Mouse (Mus musculus): ENCODE measurements at regions not wholly inside any gene's neighbourhood (a gene's known extent, or its start where the extent isn't known, plus 50 kb on each side); places are given as distances from the start of the nearest gene placed in this dataset.

- no peak for ATAC-seq (replicated peaks)
- 87% methylated on average over 3 of the region's 3 CpGs for WGBS
- H3K4me1 ChIP-seq: no peaks in the 10 kb centered on the region
- no peaks in the 10 kb centered on the region for H3K9me3 ChIP-seq
- no peak overlapping the region for H3K27ac ChIP-seq
- no peaks in the 10 kb centered on the region for H3K36me3 ChIP-seq (replicated peaks)
- no peak overlapping the region for H3K9ac ChIP-seq
- no peaks in the 10 kb centered on the region for H3K27me3 ChIP-seq (replicated peaks)
- H3K4me2 ChIP-seq: no peak overlapping the region
- no peak overlapping the region for H3K4me3 ChIP-seq
Measured at GRCm38 (mm10) chr7:83140658-83141057, 273.5 kb downstream of the Mex3b start.

GRCm38 (mm10) chr7:83144018-83144417 lies 276.9 kb downstream of the Mex3b start:
- 81% methylated on average over 5 of the region's 5 CpGs for WGBS

GRCm38 (mm10) chr7:83145551-83145950 lies 278.4 kb downstream of the Mex3b start:
- H3K27me3 ChIP-seq (replicated peaks): no peaks in the 10 kb centered on the region
- 82% methylated on average over 5 of the region's 5 CpGs for WGBS
- no peaks in the 10 kb centered on the region for H3K9me3 ChIP-seq
- no peak overlapping the region for H3K27ac ChIP-seq
- H3K9ac ChIP-seq: no peak overlapping the region
- H3K36me3 ChIP-seq (replicated peaks): no peaks in the 10 kb centered on the region
- no peak overlapping the region for H3K4me2 ChIP-seq
- no peak overlapping the region for H3K4me3 ChIP-seq
- no peak for ATAC-seq (replicated peaks)
- H3K4me1 ChIP-seq: no peaks in the 10 kb centered on the region

More at GRCm38 (mm10) chr7:83144018-83144417, 276.9 kb downstream of the Mex3b start:
- Histone ChIP-seq H3K4me1 (no peaks in the 10 kb centered on the region), H3K27ac (no peak overlapping the region), H3K4me3 (no peak overlapping the region), H3K36me3 (replicated peaks) (no peaks in the 10 kb centered on the region), H3K27me3 (replicated peaks) (no peaks in the 10 kb centered on the region), H3K9ac (no peak overlapping the region), H3K9me3 (no peaks in the 10 kb centered on the region), H3K4me2 (no peak overlapping the region)
- no peak for ATAC-seq (replicated peaks)

- Histone ChIP-seq H3K27ac (no peak overlapping the region), H3K36me3 (replicated peaks) (no peaks in the 10 kb centered on the region), H3K4me1 (no peaks in the 10 kb centered on the region), H3K27me3 (replicated peaks) (no peaks in the 10 kb centered on the region), H3K9me3 (no peaks in the 10 kb centered on the region), H3K4me2 (no peak overlapping the region), H3K4me3 (no peak overlapping the region), H3K9ac (no peak overlapping the region)
- WGBS: 72% methylated on average over 2 of the region's 2 CpGs
- no peak for ATAC-seq (replicated peaks)
Measured at GRCm38 (mm10) chr7:83161226-83161625, 294.1 kb downstream of the Mex3b start.

GRCm38 (mm10) chr7:83162868-83163267 lies 295.7 kb downstream of the Mex3b start:
- no peak for ATAC-seq (replicated peaks)
- WGBS: 76% methylated on average over 3 of the region's 3 CpGs
- H3K4me2 ChIP-seq: no peak overlapping the region

GRCm38 (mm10) chr7:83179403-83179802 lies 312.3 kb downstream of the Mex3b start:
- 88% methylated on average over 1 of the region's 1 CpGs for WGBS
- no peak overlapping the region for H3K9ac ChIP-seq
- H3K9me3 ChIP-seq: no peaks in the 10 kb centered on the region
- H3K27me3 ChIP-seq (replicated peaks): no peaks in the 10 kb centered on the region
- no peaks in the 10 kb centered on the region for H3K4me1 ChIP-seq
- no peak for ATAC-seq (replicated peaks)
- no peak overlapping the region for H3K4me3 ChIP-seq
- H3K36me3 ChIP-seq (replicated peaks): no peaks in the 10 kb centered on the region
- no peak overlapping the region for H3K27ac ChIP-seq
- no peak overlapping the region for H3K4me2 ChIP-seq

More at GRCm38 (mm10) chr7:83162868-83163267, 295.7 kb downstream of the Mex3b start:
- H3K27me3 ChIP-seq (replicated peaks): no peaks in the 10 kb centered on the region
- no peaks in the 10 kb centered on the region for H3K4me1 ChIP-seq
- no peaks in the 10 kb centered on the region for H3K36me3 ChIP-seq (replicated peaks)
- H3K9ac ChIP-seq: no peak overlapping the region
- H3K27ac ChIP-seq: no peak overlapping the region
- H3K4me3 ChIP-seq: no peak overlapping the region
- no peaks in the 10 kb centered on the region for H3K9me3 ChIP-seq

- Histone ChIP-seq H3K27ac (no peak overlapping the region), H3K4me1 (no peaks in the 10 kb centered on the region), H3K9ac (no peak overlapping the region), H3K9me3 (no peaks in the 10 kb centered on the region), H3K36me3 (replicated peaks) (no peaks in the 10 kb centered on the region), H3K4me2 (no peak overlapping the region), H3K4me3 (no peak overlapping the region), H3K27me3 (replicated peaks) (no peaks in the 10 kb centered on the region)
- no peak for ATAC-seq (replicated peaks)
- WGBS: 94% methylated on average over 9 of the region's 9 CpGs
Measured at GRCm38 (mm10) chr7:83186341-83186740, 319.2 kb downstream of the Mex3b start.

- Histone ChIP-seq H3K4me3 (no peak overlapping the region), H3K4me2 (no peak overlapping the region), H3K4me1 (peaks cover 12% of the 10 kb centered on the region), H3K36me3 (replicated peaks) (no peaks in the 10 kb centered on the region), H3K27ac (no peak overlapping the region), H3K9me3 (no peaks in the 10 kb centered on the region), H3K9ac (no peak overlapping the region), H3K27me3 (replicated peaks) (no peaks in the 10 kb centered on the region)
- 83% methylated on average over 12 of the region's 12 CpGs for WGBS
- no peak for ATAC-seq (replicated peaks)
Measured at GRCm38 (mm10) chr7:83195896-83196537, 328.9 kb downstream of the Mex3b start.

GRCm38 (mm10) chr7:83197490-83197889 lies 330.4 kb downstream of the Mex3b start:
- ATAC-seq (replicated peaks): no peak
- Histone ChIP-seq H3K4me1 (peaks cover 26% of the 10 kb centered on the region), H3K9me3 (no peaks in the 10 kb centered on the region), H3K36me3 (replicated peaks) (no peaks in the 10 kb centered on the region), H3K4me3 (no peak overlapping the region), H3K9ac (no peak overlapping the region), H3K27me3 (replicated peaks) (no peaks in the 10 kb centered on the region), H3K27ac (no peak overlapping the region), H3K4me2 (no peak overlapping the region)
- WGBS: 90% methylated on average over 2 of the region's 2 CpGs

- peak; percentile 69 for ATAC-seq (replicated peaks)
- H3K36me3 ChIP-seq (replicated peaks): no peaks in the 10 kb centered on the region
- H3K4me3 ChIP-seq: peak overlapping the region; percentile 4
- H3K9ac ChIP-seq: peak overlapping the region; percentile 44; the same call in 1 of the 2 replicates
- peak overlapping the region; percentile 54 for H3K4me2 ChIP-seq
- H3K4me1 ChIP-seq: peaks cover 54% of the 10 kb centered on the region
- peak overlapping the region; percentile 93 for H3K27ac ChIP-seq
- H3K9me3 ChIP-seq: no peaks in the 10 kb centered on the region
- H3K27me3 ChIP-seq (replicated peaks): no peaks in the 10 kb centered on the region
- 8% methylated on average over 7 of the region's 7 CpGs for WGBS
Measured at GRCm38 (mm10) chr7:83201126-83201686, 334.1 kb downstream of the Mex3b start.

- 1% methylated on average over 11 of the region's 11 CpGs for WGBS
- Histone ChIP-seq H3K4me1 (peaks cover 54% of the 10 kb centered on the region), H3K36me3 (replicated peaks) (no peaks in the 10 kb centered on the region), H3K27me3 (replicated peaks) (no peaks in the 10 kb centered on the region), H3K27ac (peak overlapping the region; percentile 93), H3K9ac (peak overlapping the region; percentile 44), H3K4me3 (peak overlapping the region; percentile 19), H3K9me3 (no peaks in the 10 kb centered on the region), H3K4me2 (peak overlapping the region; percentile 54)
- peak; percentile 85 for ATAC-seq (replicated peaks)
Measured at GRCm38 (mm10) chr7:83201768-83202493, 334.8 kb downstream of the Mex3b start.

GRCm38 (mm10) chr7:83203311-83204012 lies 336.3 kb downstream of the Mex3b start:
- no peak overlapping the region for H3K9ac ChIP-seq
- peak overlapping the region; percentile 93 for H3K27ac ChIP-seq
- H3K27me3 ChIP-seq (replicated peaks): no peaks in the 10 kb centered on the region
- H3K4me3 ChIP-seq: no peak overlapping the region
- WGBS: 64% methylated on average over 10 of the region's 10 CpGs
- H3K9me3 ChIP-seq: no peaks in the 10 kb centered on the region
- H3K36me3 ChIP-seq (replicated peaks): no peaks in the 10 kb centered on the region
- H3K4me2 ChIP-seq: no peak overlapping the region
- 0 out of 2 replicates have a peak, but pooled peaks have one; percentile 2 for ATAC-seq (replicated peaks)
- H3K4me1 ChIP-seq: peaks cover 54% of the 10 kb centered on the region
